Mouse (Mus musculus): ENCODE measurements at regions not wholly inside any gene's neighbourhood (a gene's known extent, or its start where the extent isn't known, plus 50 kb on each side); places are given as distances from the start of the nearest gene placed in this dataset.

DNA sequence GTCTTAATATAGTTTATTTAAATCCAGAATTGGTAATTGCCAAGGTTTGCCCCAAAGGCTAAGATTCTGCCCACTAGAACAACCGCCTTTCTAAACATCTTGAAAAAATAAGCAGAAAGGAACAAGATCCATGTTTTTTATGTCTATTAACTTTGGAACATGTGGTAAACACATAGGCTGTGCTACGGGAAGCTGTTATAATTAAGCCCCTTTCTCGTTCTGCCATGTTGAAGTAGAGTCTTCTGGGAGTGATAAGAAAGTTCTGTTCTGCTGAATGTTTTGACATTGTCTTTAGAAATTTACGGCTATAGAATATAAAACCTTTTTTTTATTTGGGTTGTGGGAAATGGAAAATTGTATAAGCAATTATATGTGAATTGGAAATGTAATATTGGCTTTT is 397.9 kb downstream of the Cdh11 start:
- ATAC-seq = no peak
- H3K9ac ChIP-seq = no peak overlapping the region
- no peak overlapping the region for H3K4me2 ChIP-seq
- H3K9me3 ChIP-seq (replicated peaks) = no peaks in the 10 kb centered on the region
- H3K27me3 ChIP-seq = no peaks in the 10 kb centered on the region
- H3K4me3 ChIP-seq = no peak overlapping the region
- H3K36me3 ChIP-seq (ENCODE audit: poor library complexity, severe bottlenecking) = no peaks in the 10 kb centered on the region
- WGBS = 88% methylated on average over 4 of the region's 4 CpGs
- H3K4me1 ChIP-seq = no peaks in the 10 kb centered on the region
- no peak overlapping the region for H3K27ac ChIP-seq

DNA sequence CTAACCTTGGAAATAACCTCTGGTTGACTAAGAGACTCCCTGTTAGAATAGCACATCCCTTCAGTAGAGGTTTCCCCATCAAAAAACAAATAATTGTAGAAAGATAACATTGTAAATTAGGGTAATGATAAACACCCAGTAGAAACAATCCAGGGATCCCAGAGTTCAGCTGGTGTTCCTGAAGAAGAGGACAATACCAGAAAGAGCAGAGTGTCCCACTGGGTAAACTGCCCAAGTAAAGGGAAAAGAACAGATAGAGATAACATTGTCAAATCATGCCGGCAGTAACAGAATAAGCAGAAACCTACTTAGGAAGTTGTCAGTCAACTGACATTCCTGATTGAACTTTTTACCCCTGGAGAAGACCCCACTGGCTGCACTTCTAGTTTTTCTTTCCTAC is 440.1 kb downstream of the Cdh11 start:
- no peak overlapping the region for H3K9ac ChIP-seq
- H3K4me2 ChIP-seq = no peak overlapping the region
- no peaks in the 10 kb centered on the region for H3K36me3 ChIP-seq (ENCODE audit: poor library complexity, severe bottlenecking)
- no peak overlapping the region for H3K27ac ChIP-seq
- no peaks in the 10 kb centered on the region for H3K9me3 ChIP-seq (replicated peaks)
- H3K4me1 ChIP-seq = no peaks in the 10 kb centered on the region
- H3K27me3 ChIP-seq = no peaks in the 10 kb centered on the region
- 92% methylated on average over 1 of the region's 1 CpGs for WGBS
- no peak for ATAC-seq
- no peak overlapping the region for H3K4me3 ChIP-seq

DNA sequence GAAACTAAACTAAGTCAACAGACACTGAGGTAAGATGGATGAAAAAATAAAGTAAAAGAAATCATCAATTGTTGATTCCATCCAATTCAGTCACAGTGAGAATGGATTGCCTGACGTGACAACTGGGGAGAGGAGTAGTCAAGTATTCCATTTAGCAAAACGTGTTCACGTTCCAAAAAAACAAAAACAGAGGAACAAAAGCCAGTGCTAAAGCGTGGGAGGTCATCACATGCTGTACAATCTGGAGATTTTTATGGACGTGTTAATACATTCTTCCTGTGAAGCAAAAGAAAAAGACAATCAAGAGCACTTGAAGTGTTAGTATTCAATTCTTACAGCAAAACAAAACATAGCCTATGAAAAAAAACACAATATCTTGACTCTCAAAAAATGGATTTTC is 452.9 kb downstream of the Cdh11 start:
- H3K4me1 ChIP-seq = peaks cover 5% of the 10 kb centered on the region; the same call in 1 of the 2 replicates
- 56% methylated on average over 5 of the region's 5 CpGs for WGBS
- no peak overlapping the region for H3K4me3 ChIP-seq
- H3K9me3 ChIP-seq (replicated peaks) = no peaks in the 10 kb centered on the region
- no peaks in the 10 kb centered on the region for H3K36me3 ChIP-seq (ENCODE audit: poor library complexity, severe bottlenecking)
- no peak overlapping the region for H3K9ac ChIP-seq
- no peak for ATAC-seq
- no peaks in the 10 kb centered on the region for H3K27me3 ChIP-seq
- no peak overlapping the region for H3K27ac ChIP-seq
- no peak overlapping the region for H3K4me2 ChIP-seq

DNA sequence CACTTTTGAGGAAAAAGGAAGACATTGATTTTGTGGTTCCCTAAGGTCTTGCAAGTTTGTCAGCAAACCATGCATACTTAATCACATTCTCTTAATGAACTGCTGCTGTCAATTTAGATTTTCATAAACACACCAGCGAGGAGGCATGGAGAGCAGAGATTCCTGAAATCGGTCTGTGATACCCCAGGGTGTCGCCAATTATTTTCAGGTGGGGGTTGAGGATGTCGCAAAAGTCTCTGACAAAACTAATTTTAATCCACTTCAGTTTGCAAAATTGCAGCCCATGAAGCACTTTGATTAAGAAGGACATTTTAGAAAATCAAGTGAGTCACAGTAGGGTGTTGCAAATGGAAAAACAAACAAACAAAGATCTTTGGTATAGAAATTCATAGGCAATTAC is 454.3 kb downstream of the Cdh11 start:
- Histone ChIP-seq H3K9me3 (replicated peaks) (no peaks in the 10 kb centered on the region), H3K4me2 (no peak overlapping the region), H3K4me1 (peaks cover 5% of the 10 kb centered on the region; the same call in 1 of the 2 replicates), H3K4me3 (no peak overlapping the region), H3K27ac (no peak overlapping the region), H3K36me3 (ENCODE audit: poor library complexity, severe bottlenecking) (no peaks in the 10 kb centered on the region), H3K27me3 (no peaks in the 10 kb centered on the region), H3K9ac (no peak overlapping the region)
- ATAC-seq = no peak
- WGBS = 38% methylated on average over 4 of the region's 4 CpGs

DNA sequence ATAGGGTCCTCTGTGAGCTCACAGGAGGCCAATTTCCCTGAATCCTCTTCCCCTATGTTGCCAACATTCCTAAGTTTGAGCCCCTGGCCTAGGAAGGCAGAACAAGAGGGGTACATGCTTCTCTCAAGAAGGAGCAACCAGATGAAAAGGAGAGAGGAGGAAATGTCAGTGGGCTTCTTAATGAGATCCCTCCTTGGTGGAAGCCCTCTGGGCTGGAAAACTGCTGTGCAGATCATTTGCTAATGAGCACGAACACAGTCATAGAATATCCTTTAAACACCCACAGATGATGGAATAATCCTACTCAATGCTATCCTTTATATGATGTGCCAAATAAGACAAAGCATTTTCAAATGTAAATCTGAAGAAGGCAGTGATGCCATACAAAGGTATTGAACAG is 455.5 kb downstream of the Cdh11 start:
- Histone ChIP-seq H3K4me1 (peaks cover 5% of the 10 kb centered on the region; the same call in 1 of the 2 replicates), H3K4me3 (no peak overlapping the region), H3K36me3 (ENCODE audit: poor library complexity, severe bottlenecking) (no peaks in the 10 kb centered on the region), H3K9me3 (replicated peaks) (no peaks in the 10 kb centered on the region), H3K27me3 (no peaks in the 10 kb centered on the region), H3K4me2 (no peak overlapping the region), H3K27ac (no peak overlapping the region), H3K9ac (no peak overlapping the region)
- ATAC-seq = peak; percentile 55; the same call in 1 of the 2 replicates
- 9% methylated on average over 1 of the region's 1 CpGs for WGBS

All from forebrain, embryonic 13.5 days (tissue).